Mouse (Mus musculus) heart, postnatal 0 days (tissue): ENCODE measurements around the gene Nup210.

Experiments used
- CTCF ChIP-seq: IDR thresholded peaks from 2 replicates; pipeline ENCODE4 v1.5.1; 2016; ENCODE audit warnings: antibody characterized with exemption, control low read depth, low read depth
- EP300 ChIP-seq: IDR thresholded peaks from 2 replicates; pipeline ENCODE4 v1.6.1; 2016; ENCODE audit warnings: antibody characterized with exemption, low read depth

DNA sequence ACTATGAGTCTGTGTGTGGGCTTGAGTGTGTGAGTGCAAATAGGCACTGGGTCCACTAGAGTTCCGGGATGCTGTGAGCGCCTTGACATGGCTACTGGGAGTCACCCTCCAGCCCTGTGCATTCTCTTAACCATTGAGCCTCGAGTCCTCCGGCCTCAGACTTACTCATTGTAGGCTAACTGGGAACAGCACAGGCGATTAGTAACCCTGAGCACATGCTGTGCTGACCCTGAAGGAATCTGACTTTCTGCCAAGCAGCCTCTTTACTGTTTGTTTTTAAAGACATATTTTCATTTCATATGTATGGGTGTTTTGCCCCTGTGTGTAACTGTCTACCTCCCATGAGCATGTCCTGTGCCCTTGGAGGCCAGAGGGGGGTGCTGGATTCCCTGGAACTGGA, 28.9 kb upstream of the Nup210 start:
- no peak for TF ChIP-seq CTCF
- no peak for TF ChIP-seq EP300
